Mouse (Mus musculus): ENCODE data around the gene Ptprj. TPM values are rescaled to one million over a fixed set of nuclear protein-coding genes. Genes with fewer than 3 reads are reported as not detected.

Gene Ptprj
- total RNA-seq, 2 experiments from 2014 or later = 9.2 to 18.7 TPM

GRCm38 (mm10) chr2:90489839-90490238 lies 90.6 kb downstream of the Ptprj start:
- no peak for ATAC-seq (replicated peaks; ENCODE audit: low FRiP score, poor library complexity, severe bottlenecking)

DNA sequence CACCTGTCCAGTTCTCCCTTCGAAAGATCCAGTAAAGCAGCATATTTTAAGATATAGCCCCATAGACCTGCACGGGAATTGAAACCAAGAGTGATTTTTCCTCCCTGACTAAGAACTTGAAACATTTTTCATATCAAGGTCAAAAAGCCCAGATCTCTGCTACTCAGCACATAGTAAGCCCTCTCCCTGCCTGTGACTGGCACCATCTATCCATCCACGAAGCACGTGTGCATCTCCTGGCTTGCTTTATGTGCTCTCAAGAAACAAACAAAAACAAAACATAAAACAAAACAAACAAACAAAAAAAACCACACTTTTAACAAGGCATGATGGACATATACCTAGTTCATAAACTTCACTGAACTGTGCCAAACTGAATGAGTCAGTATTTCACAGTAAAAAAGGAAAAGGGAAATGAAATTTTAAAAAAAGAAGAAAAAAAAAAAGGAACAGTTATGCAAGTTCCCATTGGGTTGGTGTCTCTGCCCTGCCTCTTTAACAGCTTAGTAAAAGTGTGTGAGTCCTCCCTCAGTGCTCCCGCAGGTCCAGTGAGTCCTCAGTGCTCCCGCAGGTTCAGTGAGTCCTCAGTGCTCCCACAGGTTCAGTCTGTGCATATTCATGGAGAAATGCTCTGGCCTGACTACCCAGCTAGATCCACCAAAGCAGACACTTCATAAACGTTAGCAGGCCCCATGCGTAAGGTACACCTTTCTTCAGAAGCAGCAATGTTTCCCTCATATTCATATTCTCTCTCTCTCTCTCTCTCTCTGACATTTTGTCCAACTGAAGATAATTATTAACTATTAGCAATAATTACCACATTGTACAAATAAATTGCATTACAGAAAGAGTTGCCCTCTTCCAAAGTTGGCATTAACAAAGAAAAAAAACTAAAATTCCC lies 91.5 kb downstream of the Ptprj start:
- no peak for ATAC-seq (replicated peaks; ENCODE audit: low FRiP score, poor library complexity, severe bottlenecking)

DNA sequence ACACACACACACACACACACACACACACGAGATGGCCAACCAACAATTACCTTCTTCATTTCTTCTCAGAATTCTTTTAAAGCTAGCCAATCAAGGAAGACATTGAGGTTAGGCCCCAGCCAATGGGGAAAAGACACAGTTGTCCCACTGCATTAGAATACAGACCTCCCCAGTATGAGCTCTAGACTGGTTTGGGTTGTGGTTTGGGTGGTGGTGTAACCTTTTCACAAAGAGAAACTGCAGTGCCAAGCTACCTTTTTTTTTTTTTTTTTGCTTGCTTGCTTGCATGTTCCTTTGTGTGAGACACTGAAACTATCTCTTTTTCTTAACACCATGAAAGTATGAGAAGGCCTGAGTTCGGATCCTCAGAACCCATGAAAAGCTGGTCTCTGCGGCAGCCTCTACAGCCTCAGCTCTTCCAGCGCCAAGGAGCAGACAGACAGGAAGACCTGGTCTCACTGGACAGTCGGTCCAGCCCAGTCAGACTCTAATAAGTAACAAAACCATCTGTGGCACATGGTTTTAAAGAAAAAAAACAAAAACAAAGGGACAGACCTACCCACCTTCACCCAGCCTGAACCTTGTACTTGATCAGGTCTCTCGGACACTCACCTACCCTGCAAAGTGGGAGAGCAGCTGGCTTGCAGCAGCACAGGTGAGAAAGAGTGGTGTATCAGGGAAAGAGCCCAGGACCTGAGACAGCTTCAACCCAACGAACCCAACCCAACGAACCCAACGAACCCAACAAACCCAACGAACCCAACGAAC lies 92.8 kb downstream of the Ptprj start:
- no peak for ATAC-seq (replicated peaks; ENCODE audit: low FRiP score, poor library complexity, severe bottlenecking)

- no peak for ATAC-seq (replicated peaks; ENCODE audit: low FRiP score, poor library complexity, severe bottlenecking)
Observed at GRCm38 (mm10) chr2:90486226-90486755, 94.2 kb downstream of the Ptprj start.

DNA sequence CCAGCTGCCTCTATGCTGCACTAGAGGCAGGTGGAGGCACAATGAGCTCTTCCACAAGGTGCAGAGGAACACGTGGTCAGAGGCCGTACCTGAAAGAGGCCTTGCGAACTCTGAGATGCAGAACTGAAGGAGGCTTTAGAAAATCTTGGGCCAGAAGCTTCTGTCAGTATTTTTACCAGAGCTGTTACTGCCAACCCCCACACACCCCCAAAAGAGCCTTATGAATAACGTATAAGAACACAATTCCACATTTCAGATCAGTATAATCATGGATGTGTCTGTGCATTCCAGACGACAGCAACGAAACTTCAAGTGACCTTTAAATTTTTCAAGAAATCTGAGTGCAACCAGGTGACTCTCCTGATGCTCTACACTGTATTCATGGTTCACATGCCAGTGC lies 98.9 kb downstream of the Ptprj start:
- no peak for ATAC-seq (replicated peaks; ENCODE audit: low FRiP score, poor library complexity, severe bottlenecking)

DNA sequence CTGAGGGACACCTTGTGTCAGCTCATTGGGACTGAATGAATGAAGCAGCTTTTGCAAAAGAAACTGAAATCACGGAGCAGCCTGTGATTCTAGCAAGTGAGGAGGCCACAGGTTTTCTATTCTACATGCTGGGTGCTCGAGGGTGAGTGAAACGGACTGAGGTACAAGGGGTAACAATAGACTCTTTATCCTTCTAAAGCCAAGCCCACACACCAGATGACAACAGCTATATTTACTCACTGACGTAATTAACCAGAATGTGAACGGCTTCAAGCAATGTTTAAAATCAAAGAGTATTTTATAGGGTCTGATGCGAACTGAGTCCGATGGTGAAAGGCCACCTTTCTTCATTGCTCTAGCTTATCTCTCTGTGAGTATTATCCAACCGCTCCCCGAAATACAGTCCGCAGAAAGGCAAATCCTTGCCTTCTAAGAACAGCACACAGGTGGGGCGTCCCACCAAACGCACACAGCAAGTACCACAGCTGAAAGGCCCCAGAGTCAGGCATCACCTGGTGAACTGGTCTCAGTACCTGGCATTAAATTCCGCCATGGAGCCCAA lies 99.6 kb downstream of the Ptprj start:
- ATAC-seq (replicated peaks; ENCODE audit: low FRiP score, poor library complexity, severe bottlenecking) = no peak

- ATAC-seq (replicated peaks; ENCODE audit: low FRiP score, poor library complexity, severe bottlenecking) = no peak
Observed at GRCm38 (mm10) chr2:90478531-90478930, 101.9 kb downstream of the Ptprj start.

- no peak for ATAC-seq (replicated peaks; ENCODE audit: low FRiP score, poor library complexity, severe bottlenecking)
Observed at GRCm38 (mm10) chr2:90477617-90478016, 102.8 kb downstream of the Ptprj start.

DNA sequence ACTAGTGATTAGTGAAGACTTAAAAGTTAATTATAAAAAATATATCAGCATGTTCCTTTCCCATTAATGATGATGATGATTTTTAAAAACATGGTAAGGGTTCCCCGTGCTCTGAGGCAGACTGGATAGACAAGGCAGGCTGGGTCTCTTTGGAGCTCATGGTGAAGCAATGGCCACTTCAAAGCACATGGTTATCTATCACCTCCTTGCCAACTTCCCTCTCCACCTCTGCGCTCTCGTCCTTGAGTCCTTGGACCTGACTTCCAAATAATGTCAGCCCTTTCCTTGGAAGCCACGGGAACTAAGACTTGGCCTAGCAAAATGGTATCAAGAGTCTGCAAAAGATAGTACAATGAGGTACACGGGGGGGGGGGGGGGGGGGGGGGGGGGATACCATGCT lies 103.7 kb downstream of the Ptprj start:
- ATAC-seq (replicated peaks; ENCODE audit: low FRiP score, poor library complexity, severe bottlenecking) = no peak

DNA sequence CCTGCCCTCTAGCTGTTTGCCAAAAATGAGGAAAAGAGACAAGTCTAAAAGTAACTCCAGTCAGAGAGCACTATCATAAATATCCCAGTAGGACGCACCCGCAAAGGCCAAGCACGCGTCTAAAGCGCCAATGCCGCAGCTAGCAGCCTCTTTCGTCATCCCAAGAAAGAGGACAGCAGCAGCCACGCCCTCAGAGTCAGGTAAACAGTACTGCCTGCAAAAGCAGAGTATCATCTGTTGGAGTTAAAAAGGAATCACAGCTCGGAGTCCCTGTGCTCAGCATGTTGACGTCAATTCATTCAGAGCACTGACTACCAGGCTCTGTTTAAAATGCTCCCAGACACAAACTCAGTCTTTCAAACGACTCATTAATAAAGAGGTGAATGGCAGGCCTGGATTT lies 104.1 kb downstream of the Ptprj start:
- ATAC-seq (replicated peaks; ENCODE audit: low FRiP score, poor library complexity, severe bottlenecking) = no peak

- peak; percentile 85 for ATAC-seq (replicated peaks; ENCODE audit: low FRiP score, poor library complexity, severe bottlenecking)
Observed at GRCm38 (mm10) chr2:90474593-90475405, 105.6 kb downstream of the Ptprj start.

DNA sequence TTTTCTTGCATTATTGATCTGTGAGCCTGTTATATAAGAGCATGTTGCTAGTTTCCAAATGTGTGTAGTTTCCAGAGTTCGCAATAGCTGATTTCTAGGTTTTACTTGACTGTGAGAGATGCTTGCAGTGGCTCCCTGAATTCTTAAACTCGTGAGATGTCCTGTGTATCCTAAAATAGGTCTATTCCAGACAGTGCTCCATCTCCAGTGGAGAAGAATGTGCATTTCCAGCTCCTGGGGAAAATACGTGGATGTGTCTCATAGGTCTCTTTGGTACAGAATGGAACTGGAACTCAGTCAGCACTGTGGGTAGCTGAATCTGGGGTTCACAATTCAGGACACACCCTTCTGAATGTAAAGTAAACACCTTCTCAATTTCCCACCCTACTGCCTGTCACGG lies 107.7 kb downstream of the Ptprj start:
- ATAC-seq (replicated peaks; ENCODE audit: low FRiP score, poor library complexity, severe bottlenecking) = no peak

DNA sequence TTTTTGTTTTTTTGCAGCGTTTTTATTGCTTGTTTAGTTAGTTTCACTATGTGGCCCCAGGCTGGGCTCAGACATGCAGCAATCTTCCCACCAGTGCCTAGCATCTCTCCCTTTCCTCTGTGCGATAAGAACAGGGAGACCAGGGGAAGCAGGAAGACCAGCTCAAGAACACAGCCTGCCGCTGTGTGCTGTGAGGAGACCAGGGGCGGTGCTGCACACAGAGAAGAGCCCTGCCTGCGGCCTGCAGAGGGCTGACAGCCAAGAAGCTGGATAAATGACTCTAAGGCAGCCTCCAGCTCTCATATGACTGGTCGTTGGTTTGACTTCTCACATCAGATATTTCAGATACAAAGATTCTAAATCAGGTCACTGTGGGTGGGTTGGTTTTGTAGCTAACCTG lies 110.3 kb downstream of the Ptprj start:
- ATAC-seq (replicated peaks; ENCODE audit: low FRiP score, poor library complexity, severe bottlenecking) = no peak

- ATAC-seq (replicated peaks; ENCODE audit: low FRiP score, poor library complexity, severe bottlenecking) = no peak
Observed at GRCm38 (mm10) chr2:90466480-90466879, 114.0 kb downstream of the Ptprj start.

- ATAC-seq (replicated peaks; ENCODE audit: low FRiP score, poor library complexity, severe bottlenecking) = 0 out of 2 replicates have a peak, but pooled peaks have one; percentile 28
Observed at GRCm38 (mm10) chr2:90463735-90464134, 116.7 kb downstream of the Ptprj start.

GRCm38 (mm10) chr2:90462252-90462651 lies 118.2 kb downstream of the Ptprj start:
- ATAC-seq (replicated peaks; ENCODE audit: low FRiP score, poor library complexity, severe bottlenecking) = no peak

DNA sequence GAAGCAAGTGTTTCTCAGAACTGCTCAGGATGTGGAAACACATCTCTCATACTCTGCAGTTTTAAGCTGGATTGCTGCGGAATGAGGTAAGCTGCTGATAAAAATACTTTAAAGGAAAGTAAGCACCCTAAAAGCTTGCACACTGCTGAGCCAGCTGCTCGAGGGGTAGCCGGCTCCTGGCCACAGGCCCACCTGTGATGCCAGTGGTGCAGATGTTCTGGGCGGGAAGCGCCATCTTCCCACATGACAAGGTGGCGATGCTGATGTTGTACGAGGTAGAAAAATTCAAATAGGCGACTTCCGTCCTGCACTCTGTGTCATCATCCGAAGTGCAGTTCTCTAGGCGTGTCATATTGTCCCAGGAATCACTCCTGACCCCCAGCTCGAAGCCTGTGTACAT lies 122.5 kb downstream of the Ptprj start:
- no peak for ATAC-seq (replicated peaks; ENCODE audit: low FRiP score, poor library complexity, severe bottlenecking)

DNA sequence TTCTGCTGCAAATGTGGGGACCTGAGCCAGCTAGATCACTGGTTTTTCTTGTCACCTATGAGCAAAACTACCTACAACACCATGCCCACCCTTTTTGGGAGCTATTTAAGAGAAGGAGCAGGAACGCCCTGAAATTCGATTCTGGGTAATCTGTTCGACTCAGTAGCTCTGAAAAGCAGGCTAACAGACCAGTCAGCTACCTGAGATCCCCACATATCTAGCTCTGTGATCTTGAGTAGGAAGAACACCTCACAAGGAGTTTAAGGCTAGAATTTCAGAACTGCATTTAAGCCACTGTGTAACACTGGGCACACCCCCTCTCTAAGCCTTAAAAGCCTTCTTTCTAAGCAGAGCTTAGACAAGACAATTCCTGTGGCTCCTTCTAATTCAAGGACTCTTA lies 128.1 kb downstream of the Ptprj start:
- no peak for ATAC-seq (replicated peaks; ENCODE audit: low FRiP score, poor library complexity, severe bottlenecking)

DNA sequence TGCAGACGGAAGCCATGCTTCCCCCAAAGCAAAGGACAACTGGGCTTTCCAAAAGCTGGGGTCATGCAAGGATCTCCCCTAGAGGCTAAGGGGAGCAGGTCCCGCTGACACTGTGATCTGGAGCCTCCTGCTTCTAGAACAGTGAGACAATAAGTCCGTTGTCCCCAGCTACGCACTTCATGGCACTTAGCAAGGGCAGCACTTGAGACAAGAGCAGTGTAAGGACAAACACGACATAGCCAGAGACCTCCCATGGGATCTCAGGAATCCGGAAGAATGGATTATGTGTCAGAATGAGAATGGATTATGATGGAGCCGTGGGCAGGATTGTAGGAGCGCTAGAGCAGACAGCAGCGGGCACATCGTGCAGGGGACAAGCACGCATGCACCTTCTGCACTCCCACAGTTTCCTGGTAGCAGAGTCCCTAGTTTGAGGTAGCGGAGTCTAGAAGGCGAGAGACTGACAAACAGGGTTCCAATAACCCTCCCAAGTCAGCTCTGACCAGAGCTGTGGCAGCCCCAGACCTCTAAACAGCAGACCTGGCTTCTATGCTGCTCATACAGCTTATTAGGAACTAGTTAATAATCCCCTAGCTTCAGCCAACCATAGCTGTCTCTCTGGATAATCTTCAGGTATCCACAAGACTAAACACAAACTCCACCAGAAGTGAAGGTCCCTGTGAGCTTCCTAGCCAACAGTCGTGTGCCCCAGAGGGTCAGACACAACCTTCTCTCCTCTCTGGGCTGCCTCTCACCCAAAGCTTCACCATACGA lies 131.3 kb downstream of the Ptprj start:
- ATAC-seq (replicated peaks; ENCODE audit: low FRiP score, poor library complexity, severe bottlenecking) = no peak

Data from erythroblast, adult 5-6 weeks (primary cell).